22 mouse cellular contexts compared by ENCODE assay signal in the genomic region with DNA sequence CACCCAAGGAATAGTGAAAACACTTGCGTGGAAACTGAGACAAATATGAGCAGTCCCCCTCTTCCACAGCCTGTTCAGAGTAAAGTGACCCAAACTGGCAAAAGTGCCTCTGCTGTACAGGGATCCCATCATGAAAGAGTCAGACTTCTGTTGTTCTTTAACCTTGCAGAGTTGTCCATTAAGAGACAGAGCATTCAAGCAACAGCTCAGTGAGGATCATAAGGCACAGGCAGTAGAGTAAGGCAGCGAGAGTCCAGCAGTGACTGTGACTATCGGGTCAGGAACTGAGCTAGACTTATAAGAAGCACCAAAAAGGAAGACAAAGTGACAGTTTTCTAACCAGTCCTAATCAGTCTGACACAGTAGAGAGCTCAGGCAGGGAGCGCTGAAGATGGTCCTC.
"Had no signal": no experiment of that assay in that cellular context is flagged by ENCODE, and none has a peak within 500 bp of the region (broad histone marks: within the 10 kb centered on the region; RNA-seq: fewer than 3 reads in every experiment).

No protein-coding gene starts in this region.

- H3K9me3 ChIP-seq: forebrain, embryonic 15.5 days; heart, embryonic 13.5 days; heart, embryonic 15.5 days; hindbrain, embryonic 13.5 days; hindbrain, embryonic 15.5 days; limb, embryonic 13.5 days; limb, embryonic 15.5 days; liver, embryonic 12.5 days had no signal

- H3K4me3 ChIP-seq: forebrain, embryonic 15.5 days; heart, embryonic 13.5 days; heart, embryonic 15.5 days; hindbrain, embryonic 13.5 days; hindbrain, embryonic 15.5 days; limb, embryonic 13.5 days; limb, embryonic 15.5 days; liver, embryonic 12.5 days had no signal

- H3K4me1 ChIP-seq: forebrain, embryonic 15.5 days; heart, embryonic 13.5 days; heart, embryonic 15.5 days; hindbrain, embryonic 13.5 days; hindbrain, embryonic 15.5 days; limb, embryonic 13.5 days; limb, embryonic 15.5 days had no signal

- H3K27ac ChIP-seq: forebrain, embryonic 15.5 days; heart, embryonic 13.5 days; heart, embryonic 15.5 days; hindbrain, embryonic 13.5 days; hindbrain, embryonic 15.5 days; hindbrain, postnatal 0 days; limb, embryonic 13.5 days; limb, embryonic 15.5 days; liver, embryonic 12.5 days; liver, embryonic 14.5 days had no signal

- H3K9ac ChIP-seq: forebrain, embryonic 15.5 days; forebrain, postnatal 0 days; heart, embryonic 13.5 days; heart, embryonic 15.5 days; hindbrain, embryonic 13.5 days; hindbrain, embryonic 15.5 days; limb, embryonic 13.5 days; limb, embryonic 15.5 days; liver, embryonic 12.5 days; liver, embryonic 14.5 days had no signal

- ATAC-seq: forebrain, embryonic 15.5 days; forebrain, postnatal 0 days; hindbrain, postnatal 0 days; intestine, embryonic 16.5 days; liver, embryonic 12.5 days had no signal

- H3K4me2 ChIP-seq: forebrain, embryonic 15.5 days; heart, embryonic 11.5 days; heart, embryonic 13.5 days; heart, embryonic 15.5 days; hindbrain, embryonic 13.5 days; hindbrain, embryonic 15.5 days; limb, embryonic 13.5 days; limb, embryonic 15.5 days; liver, embryonic 12.5 days had no signal

- H3K36me3 ChIP-seq: forebrain, embryonic 15.5 days; heart, embryonic 13.5 days; heart, embryonic 15.5 days; hindbrain, embryonic 13.5 days; hindbrain, embryonic 15.5 days; limb, embryonic 13.5 days; limb, embryonic 15.5 days; liver, embryonic 12.5 days had no signal

- DNase-seq: forebrain, postnatal 0 days; gastrocnemius, postnatal 14 days; gastrocnemius, postnatal 36 days; heart, adult 18-20 months; heart, postnatal 14 days; heart, postnatal 36 days; kidney, adult 11 months; layer of hippocampus, adult 9-11 months; layer of hippocampus, postnatal 36 days; left cerebral cortex, postnatal 4 days had no signal

- H3K27me3 ChIP-seq: heart, embryonic 13.5 days; heart, embryonic 15.5 days; hindbrain, embryonic 13.5 days; hindbrain, embryonic 15.5 days; limb, embryonic 13.5 days; limb, embryonic 15.5 days; liver, embryonic 12.5 days had no signal
